Mouse (Mus musculus) lung, postnatal 4 days (tissue): ENCODE data around the gene Treml4.

Experiments
- DNase-seq, 2 experiments: peaks; one replicate each; pipeline ENCODE4 v3.0.0; 2021

Gene Treml4

GRCm38 (mm10) chr17:48263741-48264362, at the start of gene Treml4:
Gene Treml4 (plus strand): TSS chr17:48264295.
- peak in 1 of 2 experiments; percentile 22 for DNase-seq

- no peak for DNase-seq
Observed at GRCm38 (mm10) chr17:48215429-48215828, 48.7 kb upstream of the Treml4 start.

- DNase-seq, result peak; percentile 8 to 14
Observed at GRCm38 (mm10) chr17:48230680-48231079, 33.4 kb upstream of the Treml4 start.

GRCm38 (mm10) chr17:48232518-48232917, 31.6 kb upstream of the Treml4 start, which contains the start of gene Trem1:
Gene Trem1 (plus strand): TSS chr17:48232768.
- DNase-seq, result peak; percentile 42 to 51

- peak in 1 of 2 experiments; percentile 2 for DNase-seq
Observed at GRCm38 (mm10) chr17:48233789-48234188, 30.3 kb upstream of the Treml4 start.

- DNase-seq, result no peak
Observed at GRCm38 (mm10) chr17:48234550-48234949, 29.5 kb upstream of the Treml4 start.

GRCm38 (mm10) chr17:48235773-48236370, 28.2 kb upstream of the Treml4 start:
- no peak for DNase-seq

- no peak for DNase-seq
Observed at GRCm38 (mm10) chr17:48237621-48238020, 26.5 kb upstream of the Treml4 start.

GRCm38 (mm10) chr17:48247221-48247928, 16.7 kb upstream of the Treml4 start, which contains the start of gene Trem3:
Gene Trem3 (plus strand): TSS chr17:48247777.
- peak; percentile 48 to 51 for DNase-seq

- DNase-seq, result no peak
Observed at GRCm38 (mm10) chr17:48249039-48249438, 15.1 kb upstream of the Treml4 start.

- no peak for DNase-seq
Observed at GRCm38 (mm10) chr17:48249501-48249900, 14.6 kb upstream of the Treml4 start.

- DNase-seq, result no peak
Observed at GRCm38 (mm10) chr17:48250631-48251030, 13.5 kb upstream of the Treml4 start.

- no peak for DNase-seq
Observed at GRCm38 (mm10) chr17:48256575-48256974, 7.5 kb upstream of the Treml4 start.

GRCm38 (mm10) chr17:48261868-48262267, 2.2 kb upstream of the Treml4 start:
- DNase-seq, result no peak

GRCm38 (mm10) chr17:48264662-48265061, 567 bp downstream of the Treml4 start:
- DNase-seq, result no peak

GRCm38 (mm10) chr17:48266138-48266537, 2.0 kb downstream of the Treml4 start:
- no peak for DNase-seq

GRCm38 (mm10) chr17:48266610-48267304, 2.7 kb downstream of the Treml4 start:
- no peak for DNase-seq

GRCm38 (mm10) chr17:48267591-48267990, 3.5 kb downstream of the Treml4 start:
- no peak for DNase-seq

GRCm38 (mm10) chr17:48268276-48268675, 4.2 kb downstream of the Treml4 start:
- no peak for DNase-seq

- DNase-seq, result no peak
Observed at GRCm38 (mm10) chr17:48269833-48270232, 5.7 kb downstream of the Treml4 start.

- DNase-seq, result no peak
Observed at GRCm38 (mm10) chr17:48272158-48272557, 8.1 kb downstream of the Treml4 start.

- no peak for DNase-seq
Observed at GRCm38 (mm10) chr17:48272598-48272997, 8.5 kb downstream of the Treml4 start.

- no peak for DNase-seq
Observed at GRCm38 (mm10) chr17:48274098-48274497, 10.0 kb downstream of the Treml4 start.
